Mouse (Mus musculus): ENCODE measurements at regions not wholly inside any gene's neighbourhood (a gene's known extent, or its start where the extent isn't known, plus 50 kb on each side); places are given as distances from the start of the nearest gene placed in this dataset.

- DNase-seq: peak; percentile 41
Measured at GRCm38 (mm10) chr14:76247664-76248063, 137.0 kb downstream of the Nufip1 start.

GRCm38 (mm10) chr14:76253850-76254249 lies 143.2 kb downstream of the Nufip1 start:
- DNase-seq: no peak

GRCm38 (mm10) chr14:76254565-76255501 lies 144.1 kb downstream of the Nufip1 start:
- peak; percentile 48 for DNase-seq

GRCm38 (mm10) chr14:76255971-76256370 lies 145.3 kb downstream of the Nufip1 start:
- no peak for DNase-seq

GRCm38 (mm10) chr14:76258626-76259025 lies 147.9 kb downstream of the Nufip1 start:
- DNase-seq: no peak

- DNase-seq: no peak
Measured at GRCm38 (mm10) chr14:76260628-76261293, 150.1 kb downstream of the Nufip1 start.

- no peak for DNase-seq
Measured at GRCm38 (mm10) chr14:76263682-76264081, 151.1 kb upstream of the Tsc22d1 start.

- no peak for DNase-seq
Measured at GRCm38 (mm10) chr14:76265819-76266218, 148.9 kb upstream of the Tsc22d1 start.

GRCm38 (mm10) chr14:76266249-76266648 lies 148.5 kb upstream of the Tsc22d1 start:
- DNase-seq: no peak

GRCm38 (mm10) chr14:76267091-76267490 lies 147.7 kb upstream of the Tsc22d1 start:
- DNase-seq: no peak

GRCm38 (mm10) chr14:76271190-76271589 lies 143.6 kb upstream of the Tsc22d1 start:
- no peak for DNase-seq

- DNase-seq: no peak
Measured at GRCm38 (mm10) chr14:76272840-76273239, 141.9 kb upstream of the Tsc22d1 start.

- DNase-seq: no peak
Measured at GRCm38 (mm10) chr14:76276655-76277054, 138.1 kb upstream of the Tsc22d1 start.

GRCm38 (mm10) chr14:76278751-76279450 lies 135.9 kb upstream of the Tsc22d1 start:
- DNase-seq: no peak

GRCm38 (mm10) chr14:76279561-76279960 lies 135.2 kb upstream of the Tsc22d1 start:
- no peak for DNase-seq

GRCm38 (mm10) chr14:76281867-76282266 lies 132.9 kb upstream of the Tsc22d1 start:
- no peak for DNase-seq

GRCm38 (mm10) chr14:76287768-76288167 lies 127.0 kb upstream of the Tsc22d1 start:
- peak; percentile 31 for DNase-seq

- no peak for DNase-seq
Measured at GRCm38 (mm10) chr14:76290401-76291018, 124.3 kb upstream of the Tsc22d1 start.

- no peak for DNase-seq
Measured at GRCm38 (mm10) chr14:76292211-76292610, 122.5 kb upstream of the Tsc22d1 start.

- peak; percentile 58 for DNase-seq
Measured at GRCm38 (mm10) chr14:76295411-76296169, 119.2 kb upstream of the Tsc22d1 start.

- DNase-seq: no peak
Measured at GRCm38 (mm10) chr14:76297864-76298263, 116.9 kb upstream of the Tsc22d1 start.
